Mouse (Mus musculus) hindbrain, embryonic 15.5 days (tissue): Measurements from ENCODE around the gene Rab3b. TPM values are rescaled to one million over a fixed set of nuclear protein-coding genes. Genes with fewer than 3 reads are reported as not detected.
A peak's percentile ranks its signal among the peaks of the same experiment; 100 is the strongest.

Experiments used
- ATAC-seq: fragments of 200-750 bp; cut with Nextera tagmentation; 2 replicates; pipeline ENCODE4 v1.8.0; 2017; ENCODE audit warnings: low read depth, moderate number of reproducible peaks, moderate TSS enrichment; ENCODE audit not compliant: low FRiP score
- H3K27ac ChIP-seq: fragments of 300-500 bp; sonication (generic); replicated peaks from 2 replicates; pipeline ENCODE4 v1.5.1; 2015; ENCODE audit warnings: mild to moderate bottlenecking, inconsistent platforms
- H3K27me3 ChIP-seq: fragments of 300-500 bp; sonication (generic); 2 replicates; pipeline ENCODE4 v1.6.1; 2015; ENCODE audit warnings: control low read depth, inconsistent platforms
- H3K36me3 ChIP-seq: fragments of 300-500 bp; sonication (generic); 2 replicates; pipeline ENCODE4 v1.6.1; 2015; ENCODE audit warnings: control low read depth, inconsistent platforms
- H3K4me1 ChIP-seq: fragments of 300-500 bp; sonication (generic); replicated peaks from 2 replicates; pipeline ENCODE4 v1.6.1; 2015; ENCODE audit warnings: control low read depth, inconsistent platforms
- H3K4me2 ChIP-seq: fragments of 300-500 bp; sonication (generic); 2 replicates; pipeline ENCODE4 v1.6.1; 2015; ENCODE audit warnings: moderate library complexity, mild to moderate bottlenecking, inconsistent platforms
- H3K4me3 ChIP-seq: fragments of 300-500 bp; sonication (generic); 2 replicates; pipeline ENCODE4 v1.5.1; 2015; ENCODE audit warnings: mild to moderate bottlenecking, inconsistent platforms
- H3K9ac ChIP-seq: fragments of 300-500 bp; sonication (generic); 2 replicates; pipeline ENCODE4 v1.6.1; 2015; ENCODE audit warnings: inconsistent platforms
- H3K9me3 ChIP-seq: fragments of 300-500 bp; sonication (generic); 2 replicates; pipeline ENCODE4 v1.6.1; 2016; ENCODE audit warnings: control low read depth, inconsistent platforms
- WGBS: fragments of 180-500 bp; shearing (Covaris S2); methylation state at CpG from one replicate; pipeline ENCODE4 v1.1.7; 2015; 5-methylcytosine and 5-hydroxymethylcytosine counted together
- polyA plus RNA-seq: library from polyadenylated mRNA; unstranded; fragments of >200 nt; fragmentation: Nextera tagmentation; extraction: Ambion mirVana; gene quantifications from 2 replicates; pipeline ENCODE4 v1.2.1, GENCODE M21; 2015

Gene Rab3b
- polyA plus RNA-seq, 1 experiment from 2014 or later: 193 TPM

GRCm38 (mm10) chr4:108934856-108935255, 56.0 kb downstream of the Rab3b start:
- H3K4me1 ChIP-seq: peaks cover 9% of the 10 kb centered on the region
- WGBS: 91% methylated on average over 4 of the region's 4 CpGs
- no peaks in the 10 kb centered on the region for H3K27me3 ChIP-seq
- no peaks in the 10 kb centered on the region for H3K9me3 ChIP-seq
- H3K4me3 ChIP-seq: no peak overlapping the region
- H3K27ac ChIP-seq: no peak overlapping the region
- no peak for ATAC-seq
- no peaks in the 10 kb centered on the region for H3K36me3 ChIP-seq
- H3K4me2 ChIP-seq: no peak overlapping the region
- H3K9ac ChIP-seq: no peak overlapping the region

- Histone ChIP-seq H3K27me3 (no peaks in the 10 kb centered on the region), H3K9me3 (no peaks in the 10 kb centered on the region), H3K4me1 (peaks cover 15% of the 10 kb centered on the region), H3K4me3 (no peak overlapping the region), H3K4me2 (no peak overlapping the region), H3K36me3 (no peaks in the 10 kb centered on the region), H3K27ac (peak overlapping the region; percentile 66), H3K9ac (no peak overlapping the region)
- peak; percentile 21; the same call in 1 of the 2 replicates for ATAC-seq
- WGBS: 56% methylated on average over 12 of the region's 12 CpGs
Measured at GRCm38 (mm10) chr4:108937848-108938771, 59.2 kb downstream of the Rab3b start.

- no peak overlapping the region for H3K9ac ChIP-seq
- no peak for ATAC-seq
- H3K4me3 ChIP-seq: no peak overlapping the region
- no peak overlapping the region for H3K27ac ChIP-seq
- no peaks in the 10 kb centered on the region for H3K27me3 ChIP-seq
- no peaks in the 10 kb centered on the region for H3K36me3 ChIP-seq
- H3K9me3 ChIP-seq: no peaks in the 10 kb centered on the region
- no peak overlapping the region for H3K4me2 ChIP-seq
- peaks cover 21% of the 10 kb centered on the region for H3K4me1 ChIP-seq
- 73% methylated on average over 17 of the region's 17 CpGs for WGBS
Measured at GRCm38 (mm10) chr4:108940681-108941473, 62.0 kb downstream of the Rab3b start.

- Histone ChIP-seq H3K9ac (no peak overlapping the region), H3K4me2 (no peak overlapping the region), H3K27me3 (no peaks in the 10 kb centered on the region), H3K9me3 (no peaks in the 10 kb centered on the region), H3K27ac (no peak overlapping the region), H3K4me3 (no peak overlapping the region), H3K4me1 (peaks cover 21% of the 10 kb centered on the region), H3K36me3 (no peaks in the 10 kb centered on the region)
- no peak for ATAC-seq
- WGBS: 91% methylated on average over 4 of the region's 4 CpGs
Measured at GRCm38 (mm10) chr4:108942171-108942570, 63.3 kb downstream of the Rab3b start.

- Histone ChIP-seq H3K4me2 (no peak overlapping the region), H3K9ac (no peak overlapping the region), H3K27me3 (no peaks in the 10 kb centered on the region), H3K36me3 (no peaks in the 10 kb centered on the region), H3K4me3 (no peak overlapping the region), H3K4me1 (peaks cover 17% of the 10 kb centered on the region), H3K9me3 (no peaks in the 10 kb centered on the region), H3K27ac (peak overlapping the region; percentile 46)
- 61% methylated on average over 11 of the region's 11 CpGs for WGBS
- ATAC-seq: 0 out of 2 replicates have a peak, but pooled peaks have one; percentile 55
Measured at GRCm38 (mm10) chr4:108942986-108943720, 64.3 kb downstream of the Rab3b start.

GRCm38 (mm10) chr4:108949168-108949567, 70.3 kb downstream of the Rab3b start:
- H3K9ac ChIP-seq: no peak overlapping the region
- H3K4me3 ChIP-seq: no peak overlapping the region
- H3K36me3 ChIP-seq: no peaks in the 10 kb centered on the region
- no peaks in the 10 kb centered on the region for H3K4me1 ChIP-seq
- H3K27me3 ChIP-seq: no peaks in the 10 kb centered on the region
- H3K4me2 ChIP-seq: no peak overlapping the region
- no peaks in the 10 kb centered on the region for H3K9me3 ChIP-seq
- 79% methylated on average over 7 of the region's 7 CpGs for WGBS
- H3K27ac ChIP-seq: no peak overlapping the region
- ATAC-seq: no peak

- Histone ChIP-seq H3K9ac (no peak overlapping the region), H3K27ac (no peak overlapping the region), H3K4me1 (no peaks in the 10 kb centered on the region), H3K4me3 (no peak overlapping the region), H3K36me3 (no peaks in the 10 kb centered on the region), H3K9me3 (no peaks in the 10 kb centered on the region), H3K4me2 (no peak overlapping the region), H3K27me3 (no peaks in the 10 kb centered on the region)
- no peak for ATAC-seq
- WGBS: 84% methylated on average over 1 of the region's 1 CpGs
Measured at GRCm38 (mm10) chr4:108950201-108950600, 71.3 kb downstream of the Rab3b start.

GRCm38 (mm10) chr4:108951663-108952062, 72.8 kb downstream of the Rab3b start:
- ATAC-seq: no peak
- H3K9me3 ChIP-seq: no peaks in the 10 kb centered on the region
- 78% methylated on average over 4 of the region's 4 CpGs for WGBS
- no peak overlapping the region for H3K4me2 ChIP-seq
- H3K9ac ChIP-seq: no peak overlapping the region
- no peak overlapping the region for H3K27ac ChIP-seq
- no peaks in the 10 kb centered on the region for H3K36me3 ChIP-seq
- no peaks in the 10 kb centered on the region for H3K27me3 ChIP-seq
- H3K4me3 ChIP-seq: no peak overlapping the region
- H3K4me1 ChIP-seq: no peaks in the 10 kb centered on the region

- Histone ChIP-seq H3K4me3 (no peak overlapping the region), H3K9ac (no peak overlapping the region), H3K27me3 (no peaks in the 10 kb centered on the region), H3K4me1 (no peaks in the 10 kb centered on the region), H3K36me3 (no peaks in the 10 kb centered on the region), H3K9me3 (no peaks in the 10 kb centered on the region), H3K27ac (no peak overlapping the region), H3K4me2 (no peak overlapping the region)
- no peak for ATAC-seq
- WGBS: 85% methylated on average over 3 of the region's 3 CpGs
Measured at GRCm38 (mm10) chr4:108959696-108960095, 80.8 kb downstream of the Rab3b start.

GRCm38 (mm10) chr4:108960619-108961460, 82.0 kb downstream of the Rab3b start:
- Histone ChIP-seq H3K9me3 (no peaks in the 10 kb centered on the region), H3K4me1 (no peaks in the 10 kb centered on the region), H3K4me2 (no peak overlapping the region), H3K36me3 (no peaks in the 10 kb centered on the region), H3K9ac (no peak overlapping the region), H3K4me3 (no peak overlapping the region), H3K27ac (no peak overlapping the region), H3K27me3 (no peaks in the 10 kb centered on the region)
- WGBS: 78% methylated on average over 4 of the region's 4 CpGs
- no peak for ATAC-seq

- no peaks in the 10 kb centered on the region for H3K27me3 ChIP-seq
- no peak overlapping the region for H3K9ac ChIP-seq
- no peaks in the 10 kb centered on the region for H3K9me3 ChIP-seq
- H3K4me3 ChIP-seq: no peak overlapping the region
- ATAC-seq: no peak; the same call in 1 of the 2 replicates
- no peak overlapping the region for H3K4me2 ChIP-seq
- no peaks in the 10 kb centered on the region for H3K4me1 ChIP-seq
- 72% methylated on average over 6 of the region's 6 CpGs for WGBS
- H3K36me3 ChIP-seq: no peaks in the 10 kb centered on the region
- 0 out of 2 replicates have a peak overlapping the region, but pooled peaks have one; percentile 11 for H3K27ac ChIP-seq
Measured at GRCm38 (mm10) chr4:108963017-108963416, 84.2 kb downstream of the Rab3b start.
